Mouse (Mus musculus) MEL (cell line): ENCODE results near the gene Abcc5. TPM values are rescaled to one million over a fixed set of nuclear protein-coding genes. Genes with fewer than 3 reads are reported as not detected.

Experiments
- DNase-seq: peaks from one replicate; pipeline ENCODE4 v3.0.0; 2011; ENCODE audit warnings: low read depth, low spot score
- H3K27ac ChIP-seq: 2 replicates; pipeline ENCODE4 v1.5.1; 2012; ENCODE audit warnings: low read depth, mild to moderate bottlenecking, control low read depth, low read length, moderate library complexity; ENCODE audit not compliant: control insufficient read depth
- H3K27me3 ChIP-seq, 2 experiments: fragments of 150-350 bp in 1 of 2; sonication (generic) in 1 of 2; 2 replicates each; pipeline ENCODE4 v1.6.1; 2012; ENCODE audit warnings: low read length in 2 of 2, mild to moderate bottlenecking in 2 of 2, improper control_type of control experiment in 1 of 2, moderate library complexity in 1 of 2; ENCODE audit not compliant: insufficient read depth in 2 of 2, control insufficient read depth in 1 of 2
- H3K36me3 ChIP-seq, 2 experiments: 2 replicates each; pipeline ENCODE4 v1.6.1; 2012 to 2014; ENCODE audit warnings: low read length in 2 of 2, improper control_type of control experiment in 1 of 2, inconsistent platforms in 1 of 2, mild to moderate bottlenecking in 1 of 2; ENCODE audit not compliant: insufficient read depth in 2 of 2, control insufficient read depth in 1 of 2
- H3K4me1 ChIP-seq, 2 experiments: fragments of 150-350 bp in 1 of 2; sonication (generic) in 1 of 2; 2 replicates each; pipeline ENCODE4 v1.6.1; 2012; ENCODE audit warnings: low read length in 2 of 2, improper control_type of control experiment in 1 of 2, mild to moderate bottlenecking in 1 of 2; ENCODE audit not compliant: insufficient read depth in 2 of 2, control insufficient read depth in 1 of 2
- H3K4me3 ChIP-seq, 2 experiments: fragments of 150-350 bp in 1 of 2; sonication (generic) in 1 of 2; 2 replicates each; pipeline ENCODE4 v1.5.1; 2012; ENCODE audit warnings: low read depth in 2 of 2, low read length in 2 of 2, mild to moderate bottlenecking in 2 of 2, moderate library complexity in 2 of 2, control low read depth in 1 of 2, improper control_type of control experiment in 1 of 2; ENCODE audit not compliant: control insufficient read depth in 1 of 2, insufficient read depth in 1 of 2
- H3K79me2 ChIP-seq: 2 replicates; pipeline ENCODE4 v1.6.1; 2012; ENCODE audit warnings: mild to moderate bottlenecking, low read length, moderate library complexity; ENCODE audit not compliant: control insufficient read depth, poor library complexity, insufficient read depth
- H3K9ac ChIP-seq: 2 replicates; pipeline ENCODE4 v1.6.1; 2012; ENCODE audit warnings: low read depth, mild to moderate bottlenecking, control low read depth, low read length, moderate library complexity; ENCODE audit not compliant: control insufficient read depth, poor library complexity, severe bottlenecking
- H3K9me3 ChIP-seq: fragments of 150-350 bp; sonication (generic); replicated peaks from 2 replicates; pipeline ENCODE4 v1.6.1; 2012; ENCODE audit warnings: mild to moderate bottlenecking, low read length, improper control_type of control experiment, moderate library complexity; ENCODE audit not compliant: insufficient read depth
- BHLHE40 ChIP-seq: IDR thresholded peaks from 2 replicates; pipeline ENCODE4 v1.6.1; 2012; ENCODE audit warnings: low read depth, mild to moderate bottlenecking, inconsistent platforms, low read length, improper control_type of control experiment, borderline replicate concordance
- CHD1 ChIP-seq: IDR thresholded peaks from 2 replicates; pipeline ENCODE4 v1.6.1; 2012; ENCODE audit warnings: low read depth, mild to moderate bottlenecking, inconsistent platforms, low read length, improper control_type of control experiment
- CTCF ChIP-seq, 3 experiments: IDR thresholded peaks in 2 of 3; conservative IDR thresholded peaks in 1 of 3; 2 replicates each; pipeline ENCODE4 v1.5.1; 2011 to 2012; ENCODE audit warnings: low read length in 3 of 3, low read depth in 2 of 3, mild to moderate bottlenecking in 2 of 3, improper control_type of control experiment in 1 of 3, inconsistent platforms in 1 of 3, mixed read lengths in 1 of 3, moderate library complexity in 1 of 3; ENCODE audit not compliant: control insufficient read depth in 1 of 3, insufficient read depth in 1 of 3, poor library complexity in 1 of 3, severe bottlenecking in 1 of 3
- ELF1 ChIP-seq: IDR thresholded peaks from 2 replicates; pipeline ENCODE4 v1.6.1; 2014; ENCODE audit warnings: low read depth, mild to moderate bottlenecking, inconsistent platforms, low read length, improper control_type of control experiment, moderate library complexity
- EP300 ChIP-seq, 2 experiments: IDR thresholded peaks; 2 replicates each; pipeline ENCODE4 v1.6.1; 2011; ENCODE audit warnings: improper control_type of control experiment in 2 of 2, low read length in 2 of 2, low read depth in 1 of 2, mild to moderate bottlenecking in 1 of 2
- ETS1 ChIP-seq: IDR thresholded peaks from 2 replicates; pipeline ENCODE4 v1.6.1; 2012; ENCODE audit warnings: low read depth, mild to moderate bottlenecking, inconsistent platforms, low read length, improper control_type of control experiment, moderate library complexity
- GATA1 ChIP-seq: IDR thresholded peaks from 2 replicates; pipeline ENCODE4 v1.6.1; 2011; ENCODE audit warnings: low read depth, low read length, improper control_type of control experiment
- HCFC1 ChIP-seq: IDR thresholded peaks from 2 replicates; pipeline ENCODE4 v1.6.1; 2012; ENCODE audit warnings: low read depth, mild to moderate bottlenecking, inconsistent platforms, low read length, improper control_type of control experiment, moderate library complexity
- JUND ChIP-seq: IDR thresholded peaks from 2 replicates; pipeline ENCODE4 v1.6.1; 2011; ENCODE audit warnings: low read depth, mild to moderate bottlenecking, improper control_type of control experiment, low read length
- KAT2A ChIP-seq: conservative IDR thresholded peaks from 2 replicates; pipeline ENCODE4 v1.6.1; 2012; ENCODE audit warnings: low read depth, low read length, improper control_type of control experiment, inconsistent platforms
- MXI1 ChIP-seq: IDR thresholded peaks from 2 replicates; pipeline ENCODE4 v1.6.1; 2011; ENCODE audit warnings: mild to moderate bottlenecking, low read depth, low read length, improper control_type of control experiment
- MYB ChIP-seq: IDR thresholded peaks from 2 replicates; pipeline ENCODE4 v1.6.1; 2011; ENCODE audit warnings: mild to moderate bottlenecking, low read depth, low read length, improper control_type of control experiment
- POLR2AphosphoS2 ChIP-seq: IDR thresholded peaks from 2 replicates; pipeline ENCODE4 v1.6.1; 2011; ENCODE audit warnings: low read length, improper control_type of control experiment
- POLR2AphosphoS5 ChIP-seq: IDR thresholded peaks from 2 replicates; pipeline ENCODE4 v1.6.1; 2012; ENCODE audit warnings: low read depth, borderline replicate concordance, mild to moderate bottlenecking, inconsistent platforms, low read length, moderate library complexity, mixed read lengths
- RCOR1 ChIP-seq: IDR thresholded peaks from 2 replicates; pipeline ENCODE4 v1.6.1; 2012; ENCODE audit warnings: low read depth, mild to moderate bottlenecking, inconsistent platforms, low read length, improper control_type of control experiment
- SIN3A ChIP-seq: IDR thresholded peaks from 2 replicates; pipeline ENCODE4 v1.6.1; 2012; ENCODE audit warnings: low read length, improper control_type of control experiment, inconsistent platforms
- SMC3 ChIP-seq: IDR thresholded peaks from 2 replicates; pipeline ENCODE4 v1.6.1; 2011; ENCODE audit warnings: low read depth, low read length, improper control_type of control experiment
- TAL1 ChIP-seq: IDR thresholded peaks from 2 replicates; pipeline ENCODE4 v1.6.1; 2012; ENCODE audit warnings: mild to moderate bottlenecking, inconsistent platforms, low read length, moderate library complexity, mixed read lengths
- TBP ChIP-seq: IDR thresholded peaks from 2 replicates; pipeline ENCODE4 v1.8.0; 2011; ENCODE audit warnings: low read depth, low read length, improper control_type of control experiment
- TCF12 ChIP-seq: IDR thresholded peaks from 2 replicates; pipeline ENCODE4 v1.6.1; 2014; ENCODE audit warnings: low read depth, mild to moderate bottlenecking, inconsistent platforms, low read length, improper control_type of control experiment, moderate library complexity
- UBTF ChIP-seq: IDR thresholded peaks from 2 replicates; pipeline ENCODE4 v1.6.1; 2012; ENCODE audit warnings: low read depth, mild to moderate bottlenecking, inconsistent platforms, low read length, improper control_type of control experiment, moderate library complexity, borderline replicate concordance; ENCODE audit not compliant: insufficient read depth
- USF1 ChIP-seq: IDR thresholded peaks from 2 replicates; pipeline ENCODE4 v1.6.1; 2014; ENCODE audit warnings: low read depth, mild to moderate bottlenecking, inconsistent platforms, low read length, improper control_type of control experiment, moderate library complexity
- USF2 ChIP-seq, 2 experiments: IDR thresholded peaks; 2 replicates each; pipeline ENCODE4 v1.6.1; 2011 to 2012; ENCODE audit warnings: improper control_type of control experiment in 2 of 2, low read length in 2 of 2, borderline replicate concordance in 1 of 2, inconsistent platforms in 1 of 2, low read depth in 1 of 2, mild to moderate bottlenecking in 1 of 2; ENCODE audit not compliant: insufficient read depth in 1 of 2
- ZC3H11A ChIP-seq: IDR thresholded peaks from 2 replicates; pipeline ENCODE4 v1.6.1; 2012; ENCODE audit warnings: low read depth, mild to moderate bottlenecking, inconsistent platforms, low read length, improper control_type of control experiment
- ZKSCAN1 ChIP-seq: IDR thresholded peaks from 2 replicates; pipeline ENCODE4 v1.6.1; 2012; ENCODE audit warnings: low read depth, mild to moderate bottlenecking, inconsistent platforms, low read length, improper control_type of control experiment, moderate library complexity
- ZMIZ1 ChIP-seq: IDR thresholded peaks from 2 replicates; pipeline ENCODE4 v1.6.1; 2012; ENCODE audit warnings: low read depth, mild to moderate bottlenecking, inconsistent platforms, low read length, improper control_type of control experiment, moderate library complexity
- ZNF384 ChIP-seq: IDR thresholded peaks from 2 replicates; pipeline ENCODE4 v1.6.1; 2012; ENCODE audit warnings: low read depth, mild to moderate bottlenecking, inconsistent platforms, low read length, improper control_type of control experiment
- polyA plus RNA-seq, 2 experiments: library from polyadenylated mRNA; stranded (reverse) in 1 of 2; unstranded in 1 of 2; fragments of >175 nt in 1 of 2; fragments of >200 nt in 1 of 2; gene quantifications; 2 replicates each; pipeline versions ENCODE4 v1.2.1 to v1.2.4; 2012; ENCODE audit warnings: low replicate concordance in 2 of 2, low read depth in 1 of 2; ENCODE audit not compliant: insufficient read length in 2 of 2, insufficient read depth in 1 of 2, missing spikeins in 1 of 2
- total RNA-seq: library from RNA; depleted of rRNA; stranded (reverse); fragments of 300-350 nt; gene quantifications from 2 replicates; pipeline ENCODE4 v1.2.3, GENCODE M21; 2012

The Abcc5 gene
- total and polyA plus RNA-seq, 3 experiments, result 17.6 to 31.7 TPM; not detected in 1

GRCm38 (mm10) chr16:20354762-20355161 is 71.4 kb downstream of the Abcc5 start:
- TF ChIP-seq ZNF384, result no peak
- no peak for TF ChIP-seq ELF1
- no peak for TF ChIP-seq EP300 (IDR thresholded peaks at IDR 0.05; ENCODE audit: low read depth in 1 of 2, low read length in 2 of 2)
- TF ChIP-seq GATA1, result no peak
- TF ChIP-seq MYB, result no peak
- no peak for TF ChIP-seq ZMIZ1
- no peak for TF ChIP-seq ETS1
- TF ChIP-seq ZKSCAN1, result no peak
- TF ChIP-seq POLR2AphosphoS2, result no peak
- no peak for TF ChIP-seq POLR2AphosphoS5
- Histone ChIP-seq H3K9me3 (no peaks in the 10 kb centered on the region), H3K9ac (no peak overlapping the region), H3K27me3 (no peaks in the 10 kb centered on the region), H3K79me2 (no peaks in the 10 kb centered on the region), H3K36me3 (peaks cover 0 to 3% of the 10 kb centered on the region in 2 experiments; a peak in 2 of 4 replicates), H3K4me3 (no peak overlapping the region), H3K27ac (no peak overlapping the region), H3K4me1 (no peaks in the 10 kb centered on the region)
- no peak for DNase-seq

GRCm38 (mm10) chr16:20354011-20354410 is 72.2 kb downstream of the Abcc5 start:
- no peak for DNase-seq
- Histone ChIP-seq H3K4me3 (no peak overlapping the region), H3K79me2 (no peaks in the 10 kb centered on the region), H3K9me3 (no peaks in the 10 kb centered on the region), H3K36me3 (peaks cover 0 to 3% of the 10 kb centered on the region in 2 experiments; a peak in 2 of 4 replicates), H3K4me1 (no peaks in the 10 kb centered on the region), H3K27ac (no peak overlapping the region), H3K9ac (no peak overlapping the region), H3K27me3 (no peaks in the 10 kb centered on the region)
- TF ChIP-seq RCOR1 (no peak), ELF1 (no peak), USF1 (no peak), HCFC1 (no peak)

GRCm38 (mm10) chr16:20345464-20345863 is 80.7 kb downstream of the Abcc5 start:
- no peaks in the 10 kb centered on the region for H3K79me2 ChIP-seq
- no peak overlapping the region for H3K9ac ChIP-seq
- no peaks in the 10 kb centered on the region; a peak in 2 of 4 replicates for H3K36me3 ChIP-seq
- no peak for TF ChIP-seq KAT2A
- no peak for TF ChIP-seq ZKSCAN1
- no peak for TF ChIP-seq TBP
- TF ChIP-seq MYB, result no peak
- TF ChIP-seq BHLHE40, result no peak
- TF ChIP-seq ZC3H11A, result no peak
- TF ChIP-seq CTCF (IDR thresholded peaks at IDR 0.05 in 2 of 3, conservative IDR thresholded peaks at IDR 0.05 in 1 of 3; ENCODE audit: control insufficient read depth in 1 of 3, insufficient read depth in 1 of 3, low read depth in 2 of 3, low read length in 3 of 3, poor library complexity in 1 of 3, severe bottlenecking in 1 of 3), result no peak
- TF ChIP-seq UBTF, result no peak
- no peak for TF ChIP-seq SIN3A
- no peak for TF ChIP-seq RCOR1
- TF ChIP-seq SMC3, result no peak
- no peak for TF ChIP-seq TCF12
- no peak for TF ChIP-seq TAL1
- TF ChIP-seq HCFC1, result no peak
- TF ChIP-seq MXI1, result no peak
- TF ChIP-seq CHD1, result no peak
- no peak for TF ChIP-seq POLR2AphosphoS2
- no peak for TF ChIP-seq USF2 (IDR thresholded peaks at IDR 0.05; ENCODE audit: borderline replicate concordance in 1 of 2, insufficient read depth in 1 of 2, low read depth in 1 of 2, low read length in 2 of 2)
- no peak for TF ChIP-seq JUND
- TF ChIP-seq, all 39 proteins: peak for 0
- Histone ChIP-seq H3K4me3 (no peak overlapping the region), H3K9me3 (no peaks in the 10 kb centered on the region), H3K27ac (no peak overlapping the region), H3K27me3 (no peaks in the 10 kb centered on the region), H3K4me1 (no peaks in the 10 kb centered on the region)
- no peak for DNase-seq
